Mouse (Mus musculus): ENCODE measurements at regions not wholly inside any gene's neighbourhood (a gene's known extent, or its start where the extent isn't known, plus 50 kb on each side); places are given as distances from the start of the nearest gene placed in this dataset.
A peak's percentile ranks its signal among the peaks of the same experiment; 100 is the strongest.
"Not testable (repeated sequence)": the region's sequence is repeated elsewhere in the genome, so short reads cannot be mapped to it uniquely, and the experiment has no call there.

GRCm38 (mm10) chr17:94866630-94867029, 116.8 kb upstream of the Mettl4 start:
- Histone ChIP-seq H3K4me1 (ENCODE audit: control insufficient read depth, insufficient read depth, low read length) (no peaks in the 10 kb centered on the region), H3K27ac (ENCODE audit: insufficient read depth, low read length) (no peak overlapping the region), H3K4me3 (ENCODE audit: insufficient read depth, low read length) (no peak overlapping the region)
- TF ChIP-seq CTCF (IDR thresholded peaks at IDR 0.05; ENCODE audit: borderline replicate concordance, insufficient read depth, low read length): no peak
- TF ChIP-seq POLR2A (IDR thresholded peaks at IDR 0.05; ENCODE audit: low read depth, low read length): no peak

DNA sequence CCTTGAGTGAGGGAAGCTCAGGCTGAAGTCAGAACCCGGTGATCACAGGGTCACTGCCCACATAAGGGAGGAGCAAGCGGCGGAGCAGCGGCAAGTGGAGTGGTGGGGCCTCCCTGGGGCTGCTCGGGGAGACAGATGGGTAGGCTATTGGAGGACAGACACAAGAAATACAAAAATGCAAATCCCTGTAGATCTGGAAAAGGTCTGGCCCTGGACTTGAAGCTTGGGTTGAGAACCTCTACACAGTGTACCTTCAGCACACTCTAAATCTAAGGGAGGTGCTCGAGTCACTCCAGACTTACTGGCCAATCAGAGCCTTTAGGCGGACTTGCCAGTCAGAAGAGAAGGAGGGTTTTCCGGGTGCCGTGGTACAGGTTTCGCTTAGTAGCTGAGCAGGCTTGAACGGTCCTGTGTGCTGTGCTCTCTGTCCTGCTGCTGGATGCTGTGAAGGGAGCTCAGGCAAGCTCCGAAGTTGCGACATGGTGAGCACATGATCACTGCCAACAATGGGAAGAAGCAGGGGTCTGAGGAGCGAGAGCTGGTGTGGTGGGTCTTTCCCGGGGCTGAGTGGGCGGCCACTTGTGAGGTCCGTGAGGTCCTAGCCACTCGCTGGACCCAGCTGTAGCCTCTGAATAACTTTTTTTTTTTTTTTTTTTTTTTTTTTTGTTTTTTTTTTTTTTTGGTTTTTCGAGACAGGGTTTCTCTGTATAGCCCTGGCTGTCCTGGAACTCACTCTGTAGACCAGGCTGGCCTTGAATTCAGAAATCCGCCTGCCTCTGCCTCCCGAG, 114.9 kb upstream of the Mettl4 start:
- TF ChIP-seq POLR2A (IDR thresholded peaks at IDR 0.05; ENCODE audit: low read depth, low read length): peak; percentile 93
- Histone ChIP-seq H3K27ac (ENCODE audit: insufficient read depth, low read length) (peak overlapping the region; percentile 39; the same call in 1 of the 2 replicates), H3K4me3 (ENCODE audit: insufficient read depth, low read length) (peak overlapping the region; percentile 71)
- H3K4me1 ChIP-seq (ENCODE audit: control insufficient read depth, insufficient read depth, low read length): not testable (repeated sequence)

GRCm38 (mm10) chr17:94854698-94855097, 104.9 kb upstream of the Mettl4 start:
- H3K4me3 ChIP-seq (ENCODE audit: insufficient read depth, low read length); H3K27ac ChIP-seq (ENCODE audit: insufficient read depth, low read length); H3K4me1 ChIP-seq (ENCODE audit: control insufficient read depth, insufficient read depth, low read length): not testable (repeated sequence)

GRCm38 (mm10) chr17:94834446-94835117, 84.8 kb upstream of the Mettl4 start:
- Histone ChIP-seq H3K4me1 (ENCODE audit: control insufficient read depth, insufficient read depth, low read length) (no peaks in the 10 kb centered on the region), H3K27ac (ENCODE audit: insufficient read depth, low read length) (peak overlapping the region; percentile 61), H3K4me3 (ENCODE audit: insufficient read depth, low read length) (peak overlapping the region; percentile 75)
- TF ChIP-seq CTCF (IDR thresholded peaks at IDR 0.05; ENCODE audit: borderline replicate concordance, insufficient read depth, low read length) (no peak), POLR2A (IDR thresholded peaks at IDR 0.05; ENCODE audit: low read depth, low read length) (peak; percentile 79)

DNA sequence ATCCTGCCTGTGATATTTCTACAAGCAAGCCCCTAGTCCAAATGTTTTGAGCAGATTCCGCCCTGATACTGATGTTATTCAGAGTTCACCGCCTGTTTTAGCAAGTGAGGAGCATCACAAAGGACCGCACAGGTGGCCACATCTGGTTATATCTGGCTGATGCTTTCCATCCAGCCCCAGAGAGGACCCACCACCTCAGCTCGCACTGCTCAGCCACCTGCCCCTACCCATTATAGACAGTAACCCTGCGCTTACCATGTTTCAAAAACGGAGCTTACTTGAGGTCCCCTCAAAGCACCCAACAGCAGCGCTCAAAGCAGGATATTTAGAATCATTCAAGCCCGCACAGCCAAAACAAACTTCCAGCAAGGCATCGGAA, 84.2 kb upstream of the Mettl4 start:
- H3K4me1 ChIP-seq (ENCODE audit: control insufficient read depth, insufficient read depth, low read length); H3K27ac ChIP-seq (ENCODE audit: insufficient read depth, low read length): not testable (repeated sequence)
- H3K4me3 ChIP-seq (ENCODE audit: insufficient read depth, low read length): peak overlapping the region; percentile 75

- H3K4me1 ChIP-seq (ENCODE audit: control insufficient read depth, insufficient read depth, low read length); H3K27ac ChIP-seq (ENCODE audit: insufficient read depth, low read length); H3K4me3 ChIP-seq (ENCODE audit: insufficient read depth, low read length): not testable (repeated sequence)
Measured at GRCm38 (mm10) chr17:94826415-94826814, 76.6 kb upstream of the Mettl4 start.

GRCm38 (mm10) chr17:94808758-94809157, 58.9 kb upstream of the Mettl4 start:
- TF ChIP-seq POLR2A (IDR thresholded peaks at IDR 0.05; ENCODE audit: low read depth, low read length): no peak

More at GRCm38 (mm10) chr17:94808758-94809157, 58.9 kb upstream of the Mettl4 start:
- Histone ChIP-seq H3K4me1 (ENCODE audit: control insufficient read depth, insufficient read depth, low read length) (no peaks in the 10 kb centered on the region), H3K4me3 (ENCODE audit: insufficient read depth, low read length) (no peak overlapping the region), H3K27ac (ENCODE audit: insufficient read depth, low read length) (no peak overlapping the region)

All from embryonic fibroblast, embryonic 13.5 days (primary cell).